Mouse (Mus musculus) stomach, postnatal 0 days (tissue): Measurements from ENCODE around the gene Atp8a2.

ENCODE experiments used
- CTCF ChIP-seq: IDR thresholded peaks from 2 replicates; pipeline ENCODE4 v1.5.1; 2016; ENCODE audit warnings: antibody characterized with exemption, low read depth, mild to moderate bottlenecking, moderate library complexity
- EP300 ChIP-seq: optimal IDR thresholded peaks from 2 replicates; pipeline ENCODE3; 2016; ENCODE audit warnings: antibody characterized with exemption

- no peak for TF ChIP-seq CTCF
- TF ChIP-seq EP300, result no peak
Observed at GRCm38 (mm10) chr14:59891491-59891890, 305.5 kb downstream of the Atp8a2 start.
